Mouse (Mus musculus): ENCODE results near the gene Creb5.

Creb5 gene

DNA sequence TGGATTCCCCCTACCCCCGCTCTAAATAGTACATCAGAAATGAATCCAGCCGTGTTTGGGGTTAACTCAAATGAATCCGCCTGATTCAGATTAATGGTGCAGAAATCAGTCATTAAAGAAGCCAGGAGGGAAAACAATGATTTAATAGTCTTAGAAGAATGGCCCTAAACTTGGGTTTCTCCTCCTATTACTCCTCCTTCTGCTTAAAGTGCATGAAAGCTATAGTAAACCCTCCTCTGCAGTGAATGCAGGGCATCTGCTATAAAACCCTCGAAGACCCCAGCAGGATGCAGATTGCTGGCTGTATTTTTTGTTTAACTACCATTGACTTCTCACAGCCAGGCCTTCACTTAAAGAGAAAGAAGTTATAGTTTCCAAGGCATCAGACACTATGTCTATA is 307.2 kb downstream of the Creb5 start:
- no peak for DNase-seq (ENCODE audit: low spot score)

DNA sequence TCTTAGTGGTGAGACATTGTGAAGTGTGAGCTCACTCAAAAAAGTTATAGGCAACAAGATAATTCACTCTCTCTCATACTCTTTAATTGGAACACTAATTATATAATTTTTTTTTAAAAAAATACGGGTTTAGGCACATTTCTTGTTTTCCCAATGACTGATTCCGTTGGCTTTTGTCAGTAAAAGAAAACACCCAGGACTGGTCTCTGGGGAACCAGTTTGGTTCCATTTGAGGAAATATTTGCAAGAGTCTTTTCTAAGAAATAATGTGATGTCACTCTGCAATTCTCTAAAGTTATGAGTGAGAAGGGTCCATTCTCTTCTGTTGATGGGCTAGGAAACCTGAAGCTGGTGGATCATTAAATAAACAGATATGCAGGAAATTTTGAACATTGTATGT is 309.3 kb downstream of the Creb5 start:
- no peak for DNase-seq (ENCODE audit: low spot score)

DNA sequence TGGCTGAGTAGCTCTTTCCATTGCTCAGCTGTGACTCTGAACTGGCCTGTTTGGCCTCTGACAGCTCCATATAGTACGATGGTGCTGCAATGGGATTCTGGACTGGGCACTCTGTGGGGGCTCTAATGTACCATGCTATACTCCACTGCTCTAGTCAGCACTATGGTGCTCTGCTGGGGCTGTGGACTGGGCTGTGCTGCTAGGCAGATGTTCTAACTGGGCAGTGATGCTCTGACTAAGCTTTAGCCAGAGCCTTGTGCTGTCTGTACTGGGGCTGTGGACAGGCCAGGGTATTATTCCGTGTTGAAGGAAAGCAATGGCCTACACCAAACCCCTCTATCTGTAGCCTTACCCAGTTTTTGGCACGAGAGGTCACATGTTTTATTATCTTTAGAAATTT is 316.0 kb downstream of the Creb5 start:
- DNase-seq (ENCODE audit: low spot score): no peak

DNA sequence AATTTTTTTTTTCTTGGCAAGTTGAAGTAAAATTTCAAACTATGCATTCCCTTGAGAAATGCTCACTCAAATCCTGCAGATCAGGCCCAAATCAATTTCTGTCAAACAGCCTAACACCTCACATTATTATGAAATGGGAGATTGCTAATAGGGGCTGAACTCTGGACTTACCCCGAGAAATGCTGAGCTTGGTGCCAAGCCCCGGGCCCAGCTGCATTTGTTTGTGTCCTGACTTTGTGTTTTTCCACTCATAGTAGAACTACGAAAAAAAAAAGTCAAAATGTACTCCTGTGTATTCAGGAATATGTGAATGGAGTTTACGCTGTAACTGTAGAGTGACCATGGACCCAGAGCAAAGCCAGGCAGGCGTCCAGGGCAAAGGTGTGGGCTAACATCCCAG is 316.6 kb downstream of the Creb5 start:
- no peak for DNase-seq (ENCODE audit: low spot score)

DNA sequence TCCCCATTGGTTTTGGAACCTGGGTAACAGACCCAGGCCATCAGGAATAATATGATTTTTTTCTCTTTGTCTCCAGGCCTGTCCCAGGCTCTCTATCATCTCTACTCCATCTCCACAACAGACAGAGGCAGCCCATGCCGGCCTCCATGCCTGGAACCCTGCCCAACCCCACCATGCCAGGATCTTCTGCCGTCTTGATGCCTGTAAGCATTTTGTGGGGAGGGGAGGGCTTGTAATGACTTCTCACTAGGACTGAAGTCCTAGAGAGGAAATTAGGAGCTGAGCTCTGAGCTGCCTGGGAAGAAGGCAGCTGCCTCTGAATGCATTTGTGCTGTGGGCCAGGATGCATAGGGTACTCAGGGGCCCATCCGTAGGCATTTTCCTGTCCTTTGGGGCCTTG is 317.3 kb downstream of the Creb5 start:
- DNase-seq (ENCODE audit: low spot score): no peak

DNA sequence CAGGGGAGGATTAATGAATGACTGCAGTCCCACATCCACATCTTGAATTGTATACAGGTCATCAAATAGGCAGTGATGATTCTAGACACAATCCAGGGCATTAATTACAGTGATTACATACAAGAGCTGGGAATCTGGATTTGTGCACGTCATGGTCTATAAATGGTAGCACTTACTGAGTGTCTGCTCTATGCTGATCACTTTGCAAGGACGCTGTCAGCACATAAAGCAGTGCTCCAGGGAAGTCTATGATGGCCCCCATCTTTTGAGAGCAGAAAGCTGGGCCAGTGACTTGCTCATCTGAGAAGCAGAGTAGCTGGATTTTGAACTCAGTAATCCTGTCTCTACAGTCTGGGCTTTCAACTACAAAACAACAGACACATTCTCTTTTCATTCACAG is 318.1 kb downstream of the Creb5 start:
- no peak for DNase-seq (ENCODE audit: low spot score)

DNA sequence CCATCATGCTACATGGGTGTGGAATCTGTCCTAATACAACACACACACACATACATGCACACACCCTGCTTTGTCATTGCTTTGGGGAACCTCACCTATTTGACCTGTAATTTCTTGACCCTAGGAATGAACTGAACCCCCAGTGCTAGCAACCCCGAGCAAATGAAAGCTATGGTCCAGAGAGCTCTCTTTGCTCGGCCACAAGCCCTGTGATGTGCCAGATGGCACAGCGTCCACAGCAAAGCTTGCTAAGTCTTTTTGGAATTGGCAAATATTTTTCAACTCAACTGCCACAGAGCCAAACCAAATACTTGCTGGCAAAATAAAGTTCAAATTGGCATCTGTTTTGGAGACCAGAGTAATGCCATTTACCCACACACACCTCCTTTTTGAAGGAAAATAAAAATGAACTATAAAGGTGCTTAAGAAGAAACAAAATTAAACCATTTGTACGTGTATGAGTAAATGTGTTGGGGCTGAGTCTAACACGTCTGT is 324.4 kb downstream of the Creb5 start:
- no peak for DNase-seq (ENCODE audit: low spot score)

DNA sequence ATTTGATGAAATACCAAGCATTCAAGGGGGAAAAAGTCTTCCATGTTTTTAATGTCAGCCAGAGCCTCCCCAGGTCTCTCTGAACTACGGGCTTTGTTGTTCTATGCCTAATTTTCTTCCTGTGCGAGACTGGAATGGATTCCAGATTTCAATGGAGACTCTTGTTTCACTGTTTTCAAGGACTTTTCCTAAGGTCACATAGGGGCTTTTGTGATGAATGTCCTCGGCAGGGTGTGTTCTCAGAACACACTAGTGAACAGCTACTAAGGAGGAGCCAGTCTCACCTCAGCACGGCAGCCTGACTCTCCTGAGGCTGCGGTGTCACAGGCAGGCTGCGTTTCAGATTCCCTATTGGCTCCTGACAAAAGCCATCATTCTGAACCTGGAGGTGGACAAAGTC is 325.6 kb downstream of the Creb5 start:
- no peak for DNase-seq (ENCODE audit: low spot score)

DNA sequence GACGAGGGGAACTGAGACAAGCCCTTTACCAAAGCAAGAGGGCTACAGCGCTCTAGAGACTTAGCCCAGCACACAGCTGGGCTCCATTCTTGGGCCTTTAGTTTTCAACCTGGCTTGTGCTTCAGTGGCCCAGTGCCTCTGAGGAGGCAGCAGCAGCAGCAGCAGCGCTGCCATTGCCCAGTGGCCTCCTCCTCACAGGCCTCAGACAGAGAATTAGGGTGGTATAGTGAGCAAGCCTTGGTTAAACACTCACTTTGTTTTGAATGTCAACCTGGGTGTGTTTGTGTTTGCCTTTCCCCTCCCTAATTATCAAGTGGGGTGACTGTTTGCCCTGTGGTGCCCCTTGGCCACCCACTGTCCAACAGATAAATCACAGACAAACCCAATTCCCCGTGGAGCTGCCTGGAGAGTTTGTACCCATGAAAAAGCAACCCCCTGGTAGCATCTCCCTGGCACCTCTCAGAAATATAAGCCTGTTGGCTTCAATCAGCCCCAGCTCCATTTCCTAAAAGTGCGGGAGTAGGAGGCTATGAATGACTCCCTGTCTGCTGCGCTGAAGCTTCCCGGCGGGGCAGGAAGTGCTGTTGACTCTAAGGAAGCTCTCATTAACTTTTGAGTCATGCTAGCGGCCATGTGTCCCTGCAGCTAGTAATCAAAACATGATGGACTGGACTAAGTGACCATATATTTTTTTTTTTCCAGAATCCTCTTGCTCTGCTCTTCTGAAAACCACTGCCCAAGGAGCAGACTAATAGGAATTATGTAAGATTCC is 328.6 kb downstream of the Creb5 start:
- DNase-seq (ENCODE audit: low spot score): no peak

DNA sequence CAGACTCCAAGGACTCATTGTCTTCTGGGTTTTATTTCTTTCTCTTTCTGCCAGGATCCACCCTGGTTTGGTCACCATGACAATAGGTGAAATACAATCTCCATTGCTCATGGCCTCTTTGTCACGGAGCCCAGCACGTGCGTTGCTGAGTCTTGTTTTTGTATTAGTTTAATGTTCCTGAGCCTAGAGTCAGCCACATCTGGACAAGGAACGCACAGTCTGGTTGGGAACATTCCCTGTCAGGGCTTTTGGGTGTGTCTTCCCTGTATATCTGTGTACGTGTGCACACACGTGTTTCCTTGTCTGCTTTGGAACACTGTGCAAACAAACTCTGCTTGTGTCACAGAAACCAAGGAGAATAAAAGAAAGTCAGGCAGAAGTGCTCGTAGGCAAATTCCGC is 331.1 kb downstream of the Creb5 start:
- DNase-seq (ENCODE audit: low spot score): peak; percentile 15

DNA sequence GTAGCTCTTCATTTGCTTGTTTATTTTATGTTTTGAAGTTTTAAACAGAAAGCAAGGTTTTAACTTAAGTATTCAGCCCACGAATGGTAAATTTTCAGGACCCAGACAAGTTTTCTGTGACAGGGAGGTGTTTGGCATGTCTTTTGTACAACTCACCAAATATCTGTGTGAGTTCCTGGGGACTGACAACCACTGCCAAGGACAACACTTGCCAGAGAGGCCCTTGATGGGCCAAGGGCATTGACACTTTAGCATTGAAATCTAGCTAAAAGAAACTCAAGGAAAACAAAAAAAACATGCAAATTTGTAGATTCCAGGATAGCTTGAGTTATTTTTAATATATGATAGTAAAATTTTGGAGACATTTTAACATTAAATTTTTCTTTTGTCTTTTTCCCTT is 332.6 kb downstream of the Creb5 start:
- no peak for DNase-seq (ENCODE audit: low spot score)

DNA sequence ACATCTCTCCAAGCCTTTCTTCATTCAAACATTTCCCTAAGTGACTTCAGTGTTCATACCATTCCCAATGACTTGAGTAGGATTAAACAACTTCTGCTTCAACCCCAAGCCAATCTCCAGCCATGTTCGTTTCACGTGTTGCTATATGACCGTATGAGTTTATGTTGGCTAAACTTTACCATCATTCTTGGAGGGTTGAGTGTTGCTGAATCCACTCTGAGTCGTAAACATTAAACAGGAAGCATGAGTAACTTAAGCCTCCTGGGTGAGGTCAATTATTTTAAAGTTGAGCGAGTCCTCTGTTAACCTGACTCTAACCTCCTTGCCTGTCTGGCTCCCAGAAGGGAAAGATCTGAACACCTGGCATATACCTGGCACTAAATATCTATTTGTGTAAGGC is 334.2 kb downstream of the Creb5 start:
- DNase-seq (ENCODE audit: low spot score): no peak

DNA sequence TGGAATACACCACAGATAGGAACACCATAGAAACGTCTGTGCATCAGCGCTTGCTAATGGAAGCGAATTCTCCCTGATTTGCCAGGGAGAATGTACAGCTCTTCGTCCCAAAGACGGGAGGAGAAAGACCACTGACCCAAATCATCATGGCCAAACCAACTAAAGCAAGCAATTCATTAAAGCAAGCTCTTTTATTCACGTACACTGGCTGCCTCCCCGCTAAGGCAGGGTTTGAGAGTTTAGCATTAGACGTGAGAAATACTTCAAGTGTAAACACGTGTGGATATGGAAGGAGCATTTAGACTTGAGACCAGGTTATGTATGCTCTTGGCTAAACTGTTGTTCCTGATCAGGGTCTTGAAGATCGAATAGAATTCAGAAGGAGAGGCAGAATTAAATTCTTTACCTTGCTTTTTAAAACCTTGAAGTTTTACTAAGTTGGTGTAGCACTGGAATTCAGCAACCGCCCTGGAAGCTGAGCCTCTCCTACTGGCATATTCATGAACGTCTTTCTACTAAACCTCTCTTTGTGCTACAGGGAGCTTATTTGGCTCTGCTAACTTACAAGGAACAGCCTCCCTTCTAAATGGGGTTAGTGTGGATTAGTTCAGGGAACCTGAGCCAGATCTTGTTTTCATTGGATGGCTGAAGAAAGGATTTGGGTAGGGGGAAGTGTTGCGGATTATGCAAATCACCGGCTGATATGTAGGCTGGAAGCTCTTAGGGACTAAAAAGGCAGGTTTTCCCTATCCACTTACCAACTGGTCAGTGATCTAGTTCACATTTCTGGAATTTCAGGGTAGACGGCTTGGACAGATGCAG is 337.6 kb downstream of the Creb5 start:
- DNase-seq (ENCODE audit: low spot score): no peak

DNA sequence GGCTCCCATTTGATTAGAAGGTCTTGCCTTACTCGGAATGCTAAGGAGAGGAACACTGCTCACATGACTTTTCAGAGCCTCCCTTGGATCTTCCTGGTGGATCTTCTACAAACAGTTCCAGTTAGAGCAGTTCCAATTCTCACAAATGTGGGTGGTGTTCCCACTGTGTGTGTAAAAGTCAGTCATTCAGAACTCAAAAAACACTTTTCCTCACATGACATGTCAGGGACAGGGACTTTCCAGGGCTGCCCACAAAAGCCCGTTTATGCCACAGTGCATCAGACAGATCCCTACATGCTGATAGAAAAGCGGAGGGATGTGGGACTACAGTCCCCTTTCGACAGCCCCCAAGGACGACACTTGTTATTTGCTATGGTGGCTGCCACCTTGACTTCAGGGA is 339.0 kb downstream of the Creb5 start:
- DNase-seq (ENCODE audit: low spot score): no peak

DNA sequence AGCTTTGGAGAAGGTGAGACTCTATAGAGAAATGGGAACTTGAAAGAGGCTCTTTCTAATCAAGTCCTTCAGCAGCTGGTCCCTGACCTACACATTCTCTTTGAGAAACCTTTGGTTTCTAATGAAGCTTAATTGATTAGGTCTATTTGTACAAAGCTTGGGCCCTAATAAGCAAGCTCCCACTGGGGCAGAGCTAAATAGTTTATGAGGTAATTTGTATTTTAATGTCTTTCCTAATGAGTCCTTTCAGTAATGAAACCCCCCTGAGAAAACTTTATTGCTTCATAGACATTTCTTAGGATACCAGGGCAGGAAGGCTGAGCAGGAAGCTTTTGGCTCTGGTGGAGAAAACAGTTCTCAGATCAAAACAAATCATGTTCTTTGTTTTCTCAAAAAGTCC is 341.6 kb downstream of the Creb5 start:
- DNase-seq (ENCODE audit: low spot score): no peak

DNA sequence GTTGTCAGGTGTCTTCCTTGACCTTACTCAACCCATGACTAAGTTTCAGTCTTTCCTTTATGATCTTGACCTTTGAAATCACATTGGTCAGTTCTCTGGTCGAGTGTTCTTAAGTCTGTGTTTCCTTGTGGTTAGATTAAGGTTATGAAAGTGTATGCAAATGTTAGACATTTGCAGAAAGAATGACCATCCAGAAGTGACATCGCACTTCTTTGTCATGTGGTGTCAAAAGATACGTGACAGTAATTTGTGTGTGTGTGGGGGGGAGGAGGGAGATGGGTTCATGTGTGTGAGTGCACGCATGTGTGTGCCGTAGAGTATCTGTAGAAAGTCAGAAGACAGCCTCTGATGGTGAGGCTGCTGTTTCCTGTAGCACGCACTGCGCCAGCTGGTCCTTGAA is 348.4 kb downstream of the Creb5 start:
- DNase-seq (ENCODE audit: low spot score): no peak

DNA sequence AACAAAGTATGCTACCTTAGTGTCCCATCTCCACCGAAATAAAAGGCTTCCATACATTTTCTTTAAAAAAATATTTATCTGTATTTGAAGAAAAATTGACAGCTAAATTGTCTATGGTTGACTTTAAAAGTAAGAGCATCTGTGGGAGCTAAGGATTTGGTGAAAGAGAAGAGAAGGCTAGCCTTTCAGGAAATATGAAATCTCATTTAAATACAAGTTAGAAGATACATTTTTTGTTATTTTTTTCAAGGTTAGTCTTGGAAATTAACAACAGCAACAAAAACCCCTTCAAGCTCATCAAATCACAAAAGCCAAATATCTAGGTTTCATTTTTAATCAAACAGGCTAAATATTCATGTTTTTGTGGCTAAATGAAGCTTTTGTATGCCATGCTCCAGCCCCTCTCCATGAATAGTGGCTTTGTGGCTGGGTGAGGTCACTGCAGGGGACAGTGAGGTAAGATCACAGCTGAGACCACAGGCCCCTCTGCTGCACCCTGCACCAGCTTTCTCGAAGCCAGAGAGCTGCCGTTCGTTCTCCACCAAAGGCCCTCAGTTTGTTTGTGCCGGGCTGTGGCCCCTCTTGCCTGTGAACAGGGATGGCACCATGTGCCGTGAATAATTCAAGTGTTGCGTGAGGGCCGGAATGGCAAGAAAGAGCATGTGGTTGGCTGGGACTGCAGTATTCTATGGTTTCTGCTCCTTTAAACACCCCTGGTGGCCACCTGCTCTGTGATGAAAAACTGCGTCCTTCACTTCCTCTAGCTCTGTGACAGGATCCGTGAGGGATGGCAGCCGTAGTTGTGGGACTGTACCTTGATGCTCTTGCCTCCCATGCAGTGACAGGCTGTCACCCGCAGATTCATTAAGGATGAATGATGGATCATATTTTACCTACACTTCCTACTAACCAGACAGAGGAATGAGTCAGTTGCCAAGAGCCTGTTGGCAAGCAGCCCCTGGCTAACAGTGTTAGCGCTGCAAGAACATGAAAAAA is 350.6 kb downstream of the Creb5 start:
- no peak for DNase-seq (ENCODE audit: low spot score)

DNA sequence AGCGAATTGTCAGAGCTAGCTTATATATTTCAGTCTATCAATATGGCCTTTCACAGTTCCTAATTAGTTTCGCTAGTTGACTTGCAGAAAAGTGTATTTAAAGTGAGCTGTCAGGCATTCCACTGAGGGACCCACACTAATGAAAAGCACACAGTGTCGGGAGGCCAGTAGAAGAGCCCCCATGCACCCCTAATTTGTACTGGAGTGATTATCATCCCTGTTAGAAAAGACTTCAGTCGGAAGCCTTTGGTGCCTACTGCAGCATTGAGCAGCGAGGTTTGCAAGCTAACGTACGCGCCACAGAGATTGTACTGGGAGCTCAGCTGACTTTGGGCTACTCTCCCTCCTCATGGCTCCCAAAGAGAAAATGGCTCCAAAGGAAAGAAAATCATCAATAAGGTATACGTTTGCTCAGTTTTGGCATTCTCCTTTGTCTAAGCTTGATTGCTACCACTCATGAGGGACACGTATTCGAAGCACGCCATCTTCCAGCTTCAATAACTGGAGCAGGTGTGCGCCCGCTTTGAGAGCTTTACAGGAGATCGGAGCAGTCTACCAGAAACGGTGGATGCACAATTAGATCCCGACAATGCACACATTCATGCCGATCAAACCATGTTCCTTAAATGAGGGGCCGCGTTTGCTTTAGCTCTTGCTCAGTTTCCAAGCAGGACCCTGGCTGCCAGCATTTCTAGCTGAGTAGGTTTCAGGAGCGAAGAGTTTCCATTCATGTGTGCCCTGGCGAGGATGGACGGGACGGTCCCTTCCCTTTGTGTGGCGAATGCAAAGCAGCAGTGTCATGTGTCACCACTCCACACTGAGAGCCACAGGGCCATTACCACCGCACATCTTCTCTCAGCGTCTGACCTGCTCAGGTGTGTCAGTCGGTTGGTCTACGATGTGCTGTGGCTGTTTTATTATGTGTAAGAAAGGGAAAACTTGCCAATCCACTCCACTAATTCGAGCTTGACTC is 354.8 kb downstream of the Creb5 start:
- no peak for DNase-seq (ENCODE audit: low spot score)

DNA sequence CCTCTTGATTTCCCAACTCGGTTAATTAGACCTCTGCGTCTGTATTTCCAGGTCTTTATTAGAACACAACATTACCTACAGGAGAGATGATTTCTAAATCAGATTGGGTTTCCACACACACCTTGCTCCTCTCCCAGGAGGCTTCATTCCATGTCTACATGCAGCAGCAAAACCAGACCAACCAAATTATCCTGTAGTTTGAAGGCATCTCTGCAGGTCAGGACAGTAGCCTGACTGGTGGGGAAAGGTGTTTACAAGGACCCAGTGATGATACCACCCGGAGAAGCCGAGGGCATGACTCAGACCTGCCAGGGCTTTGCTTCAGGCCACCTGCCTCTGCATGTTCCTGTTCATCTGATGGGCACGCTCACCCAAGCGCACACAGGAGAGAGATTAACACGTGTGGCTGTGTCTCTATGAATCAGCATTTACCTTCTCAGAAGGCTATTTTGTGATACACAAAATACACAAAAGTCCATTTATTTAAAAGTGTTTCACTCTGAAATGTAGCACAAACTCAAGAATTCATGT is 355.8 kb downstream of the Creb5 start:
- no peak for DNase-seq (ENCODE audit: low spot score)

DNA sequence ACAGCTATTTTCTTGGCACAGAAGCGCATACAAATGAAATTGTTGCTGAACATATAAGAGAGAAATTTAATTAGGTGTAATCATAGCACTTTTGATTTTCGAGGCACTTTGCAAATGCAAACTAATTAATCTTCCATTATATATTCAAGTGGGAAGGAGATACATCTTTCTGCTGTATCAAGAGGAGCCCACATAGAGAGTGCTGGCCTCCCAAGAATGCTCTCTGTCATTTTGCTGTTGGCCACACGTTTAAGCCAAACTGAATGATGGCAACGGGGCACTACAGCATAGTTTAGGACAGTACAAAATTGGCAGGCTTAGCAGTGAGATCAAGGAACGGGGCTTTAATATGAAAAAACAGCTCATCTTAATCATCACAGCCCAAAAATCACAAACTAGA is 356.4 kb downstream of the Creb5 start:
- no peak for DNase-seq (ENCODE audit: low spot score)

DNA sequence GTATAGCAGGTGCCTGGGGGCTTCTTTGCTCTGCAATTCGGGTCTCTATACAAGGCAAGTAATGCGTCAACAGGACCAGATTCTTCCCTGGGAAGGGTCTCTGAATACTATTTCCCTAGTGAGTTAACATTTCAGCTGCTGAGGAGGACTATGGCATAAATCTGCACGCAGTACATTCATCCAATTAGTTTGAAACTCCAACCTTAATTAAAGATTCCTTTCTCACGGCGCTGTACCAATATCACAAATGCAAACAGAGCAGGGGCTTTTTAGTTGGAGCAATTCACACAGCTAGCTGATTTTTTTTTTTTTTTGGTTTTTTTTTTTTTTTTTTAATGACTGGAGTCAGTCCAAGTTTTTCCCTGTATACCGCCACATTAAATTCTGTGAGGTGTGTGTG is 357.0 kb downstream of the Creb5 start:
- no peak for DNase-seq (ENCODE audit: low spot score)

All from lung, postnatal 25 days (tissue).